Mouse (Mus musculus) gastrocnemius, postnatal 4 days (tissue): ENCODE measurements at regions not wholly inside any gene's neighbourhood (a gene's known extent, or its start where the extent isn't known, plus 50 kb on each side); places are given as distances from the start of the nearest gene placed in this dataset.
"Not testable (repeated sequence)": the region's sequence is repeated elsewhere in the genome, so short reads cannot be mapped to it uniquely, and the experiment has no call there.

Experiments used
- DNase-seq, 2 experiments: peaks; one replicate each; pipeline ENCODE4 v3.0.0; 2021 to 2022; ENCODE audit warnings: low spot score in 2 of 2, mixed read lengths in 2 of 2

DNA sequence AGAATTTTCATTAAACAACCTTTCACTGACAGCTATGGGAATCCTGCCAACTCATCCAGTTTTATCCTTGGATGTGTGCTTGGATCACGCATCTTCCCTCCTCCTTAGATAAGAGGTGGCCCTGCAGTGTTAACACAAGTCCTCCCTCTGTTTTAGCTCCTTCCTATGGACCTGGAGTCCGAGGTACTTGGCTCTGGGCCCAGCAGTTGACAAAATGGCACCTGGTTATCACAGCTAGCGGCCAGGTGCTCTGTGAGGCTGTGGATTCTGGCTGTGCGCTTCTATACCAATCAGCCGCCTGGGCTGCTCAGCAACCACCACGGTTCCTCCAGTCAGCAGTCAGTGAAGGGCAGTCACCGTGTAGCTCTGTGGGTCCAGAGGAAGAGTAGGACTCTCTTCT, 157.4 kb downstream of the Prdm2 start:
- DNase-seq: no peak

DNA sequence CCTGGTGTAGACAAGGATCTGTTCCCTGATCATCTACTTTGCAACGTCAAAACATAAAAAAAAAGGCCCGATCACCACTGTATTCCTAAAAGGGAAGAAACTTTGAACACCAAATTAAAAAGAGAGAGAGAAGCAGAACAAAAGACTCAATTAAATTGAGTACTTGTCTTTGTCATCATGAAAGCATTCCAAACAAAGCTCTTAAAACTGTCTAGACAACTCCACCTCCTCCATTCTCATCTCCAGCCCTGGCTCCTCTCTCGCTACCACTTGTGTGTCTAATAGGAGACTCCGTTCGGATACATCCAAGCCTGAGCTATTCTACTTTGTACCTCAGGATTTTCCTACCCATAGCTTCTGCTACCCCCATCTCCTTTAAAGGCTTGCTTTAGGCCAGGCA, 159.8 kb downstream of the Prdm2 start:
- no peak for DNase-seq

DNA sequence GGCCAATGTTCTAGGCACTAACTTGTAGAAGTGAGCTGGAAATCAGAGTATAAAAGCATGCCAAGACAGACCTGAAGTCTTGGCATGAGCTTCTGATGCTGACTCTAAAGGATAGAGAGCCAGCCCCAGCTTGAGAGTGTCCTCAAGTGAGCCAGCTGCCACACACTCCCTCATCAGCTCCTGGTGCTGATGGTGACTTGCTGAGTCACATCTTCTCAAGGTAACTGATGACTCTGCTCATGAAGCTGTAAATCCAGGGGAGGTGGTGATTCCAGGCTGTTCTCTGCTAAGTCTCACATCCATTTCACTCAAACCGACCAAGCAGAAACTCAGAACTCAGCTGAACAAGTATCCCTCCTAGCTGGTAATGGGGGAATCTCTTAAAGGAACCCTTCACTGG, 161.6 kb downstream of the Prdm2 start:
- DNase-seq: no peak

DNA sequence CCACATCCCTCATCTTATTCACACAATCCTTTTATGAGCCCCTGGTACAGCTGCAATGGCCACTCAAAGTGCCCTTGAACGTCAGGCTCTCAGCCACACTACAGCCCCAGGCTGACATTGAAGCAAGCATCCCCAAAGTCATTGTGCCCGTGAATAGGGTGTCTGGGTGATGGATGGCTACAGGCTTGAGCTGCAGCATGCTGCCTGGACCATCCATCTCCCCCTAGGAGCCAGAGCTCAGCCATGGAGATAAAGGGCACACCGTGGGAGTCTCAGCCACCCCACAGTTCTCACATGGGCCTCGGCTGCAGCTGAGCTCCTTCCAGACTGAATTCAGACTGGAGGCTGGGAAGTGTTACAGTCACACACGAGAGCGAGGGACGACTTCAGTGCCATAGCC, 167.6 kb downstream of the Prdm2 start:
- DNase-seq: no peak

DNA sequence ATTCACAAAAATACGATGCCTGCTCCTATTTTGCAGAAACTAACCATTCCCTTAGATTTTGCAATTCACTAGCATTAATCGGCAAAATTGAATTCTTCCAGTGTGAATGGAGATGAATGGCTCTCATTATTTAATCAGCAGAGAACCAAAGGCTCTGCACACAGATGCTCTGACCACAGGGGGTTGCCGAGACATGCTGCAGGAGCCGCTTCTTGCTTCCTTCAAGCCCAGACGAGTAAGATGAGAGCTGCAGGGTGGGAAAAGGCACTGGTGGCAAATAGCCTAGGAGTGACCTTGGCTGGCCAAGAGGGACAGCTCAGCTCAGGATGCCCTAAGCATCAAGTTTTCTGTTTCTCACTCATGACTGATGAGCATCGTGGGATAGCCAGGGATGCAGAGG, 170.0 kb downstream of the Prdm2 start:
- DNase-seq: no peak

DNA sequence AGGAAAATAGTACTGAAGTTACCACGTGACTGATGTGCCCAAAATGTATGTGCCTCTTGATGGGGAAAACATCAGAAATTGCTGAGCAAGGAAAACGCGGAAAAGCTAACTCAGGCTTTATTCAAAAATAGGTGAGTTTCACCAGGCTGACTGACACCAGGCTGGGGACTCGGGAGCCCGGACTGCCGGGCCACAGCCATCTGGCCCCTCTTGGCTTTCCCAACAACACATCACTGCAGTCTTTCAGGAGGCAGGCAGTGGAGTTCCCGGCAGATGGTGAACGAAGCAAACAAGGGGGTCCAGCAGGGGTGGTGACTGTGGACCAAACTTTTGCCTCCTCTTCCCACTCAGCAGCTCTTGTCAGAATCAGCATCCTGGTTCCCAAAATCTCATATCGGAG, 174.2 kb downstream of the Prdm2 start:
- no peak for DNase-seq

DNA sequence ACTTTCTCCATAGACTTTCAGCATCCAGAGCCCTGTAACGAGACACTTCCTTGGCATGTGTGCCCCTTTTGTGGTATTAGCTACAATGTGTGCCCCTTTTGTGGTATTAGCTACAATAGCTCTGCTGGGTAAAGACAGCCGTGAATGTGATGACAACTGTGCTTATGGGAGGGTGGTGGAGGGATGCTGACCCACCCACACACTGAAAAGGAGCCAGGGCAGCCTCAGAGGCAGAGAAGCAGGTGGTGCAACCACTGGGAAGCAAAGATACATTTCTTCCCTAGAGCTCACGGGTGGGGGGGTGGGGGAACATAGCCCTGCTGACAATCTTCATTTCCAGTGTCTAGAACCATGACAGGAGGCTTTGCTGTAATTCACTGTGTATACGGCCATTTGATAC, 176.1 kb downstream of the Prdm2 start:
- no peak for DNase-seq

DNA sequence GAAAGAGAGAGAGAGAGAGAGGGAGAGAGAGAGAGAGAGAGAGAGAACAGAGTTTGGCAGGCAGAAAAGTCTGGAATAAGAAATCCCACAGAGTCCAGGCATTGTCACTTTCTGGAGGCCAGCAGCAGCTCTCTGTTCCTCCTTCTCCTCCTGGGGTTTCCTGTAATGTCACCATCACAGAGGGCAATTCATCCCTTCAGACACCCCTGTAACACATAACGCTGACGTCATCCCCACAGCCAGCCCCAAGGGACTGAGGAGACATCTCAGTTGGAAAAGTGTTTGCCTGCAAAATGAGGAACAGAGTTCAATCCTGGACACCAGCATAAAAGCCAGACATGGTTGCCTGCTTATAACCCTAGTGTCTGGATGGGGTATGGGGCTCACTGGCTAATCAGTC, 177.7 kb downstream of the Prdm2 start:
- not testable (repeated sequence) for DNase-seq

DNA sequence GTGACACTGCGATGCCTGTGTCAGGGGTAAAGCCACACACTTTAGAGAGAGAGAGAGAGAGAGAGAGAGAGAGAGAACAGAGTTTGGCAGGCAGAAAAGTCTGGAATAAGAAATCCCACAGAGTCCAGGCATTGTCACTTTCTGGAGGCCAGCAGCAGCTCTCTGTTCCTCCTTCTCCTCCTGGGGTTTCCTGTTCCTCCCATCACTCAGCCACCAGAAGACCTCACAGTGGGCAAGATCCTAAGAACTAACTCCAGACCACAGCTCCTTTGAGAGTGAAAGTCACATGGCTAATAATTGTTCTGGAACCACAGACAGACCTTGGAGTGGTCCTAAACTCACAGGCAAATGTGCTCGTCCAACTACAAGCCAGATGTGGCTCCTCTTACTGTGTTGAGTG, 178.5 kb downstream of the Prdm2 start:
- not testable (repeated sequence) for DNase-seq

DNA sequence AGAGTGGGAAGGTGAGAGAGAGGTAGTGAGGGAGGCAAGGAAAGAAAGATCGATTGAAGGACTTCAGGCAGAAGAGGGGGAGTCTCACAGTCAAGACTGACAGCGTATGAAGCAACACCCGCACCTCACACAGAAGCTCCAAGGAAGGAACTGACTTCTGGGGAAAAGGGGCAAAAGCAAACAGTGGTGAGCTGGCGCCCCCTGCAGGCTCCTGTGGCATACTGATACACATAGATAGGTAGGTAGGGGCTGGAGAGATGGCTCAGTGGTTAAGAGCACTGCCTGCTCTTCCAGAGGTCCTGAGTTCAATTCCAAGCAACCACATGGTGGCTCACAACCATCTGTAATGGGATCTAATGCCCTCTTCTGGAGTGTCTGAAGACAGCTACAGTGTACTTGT, 183.0 kb downstream of the Prdm2 start:
- not testable (repeated sequence) for DNase-seq

DNA sequence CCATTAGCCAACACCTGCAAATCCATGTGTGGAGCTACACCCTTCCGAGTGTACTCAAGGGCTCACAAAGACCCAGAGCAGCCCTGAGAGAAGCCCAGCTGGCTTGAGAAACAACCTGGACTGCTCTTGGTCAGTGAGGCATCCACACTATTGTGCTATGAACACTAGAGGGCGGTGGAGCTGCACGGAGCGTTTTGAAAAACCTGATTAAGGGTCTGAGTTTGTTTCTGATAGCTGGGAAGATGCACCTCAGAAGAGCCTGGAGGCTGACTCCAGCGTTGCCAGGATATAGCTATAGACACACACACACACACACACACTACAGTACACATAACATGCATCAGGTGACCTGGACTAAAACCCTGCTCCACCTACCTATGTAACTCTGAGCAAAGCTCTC, 185.5 kb downstream of the Prdm2 start:
- DNase-seq: peak in 1 of 2 experiments; percentile 57

DNA sequence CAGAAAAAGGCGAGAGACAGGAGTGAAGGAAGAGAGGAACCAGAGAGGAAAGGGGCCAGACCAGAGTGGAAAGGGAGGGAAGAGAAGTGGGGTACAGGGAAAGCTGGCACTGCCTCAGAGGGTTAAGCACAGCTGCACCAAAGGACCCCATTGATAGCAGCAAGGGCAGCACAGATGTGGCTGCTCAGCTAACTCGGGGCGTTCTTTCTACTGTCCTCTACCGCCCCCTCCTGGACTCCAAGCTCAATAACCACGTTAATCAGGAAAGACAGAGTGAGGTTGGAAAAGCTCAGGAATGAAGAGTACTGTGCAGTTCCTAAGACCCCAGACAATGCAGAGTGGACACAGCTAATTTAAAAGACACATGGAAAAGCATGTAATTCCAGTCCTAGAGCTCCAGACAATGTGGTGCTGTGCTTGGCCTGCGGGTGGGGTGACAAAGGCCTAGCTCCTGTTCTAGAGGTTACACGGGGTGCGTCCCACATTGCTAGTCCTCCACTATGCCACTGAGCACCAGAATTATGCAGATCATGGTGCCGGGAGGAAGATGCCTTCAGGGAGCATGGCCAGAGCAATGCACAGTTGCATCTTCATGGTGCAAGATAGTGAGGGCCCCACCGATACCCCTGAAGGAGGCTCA, 191.4 kb downstream of the Prdm2 start:
- peak; percentile 53 to 64 for DNase-seq

DNA sequence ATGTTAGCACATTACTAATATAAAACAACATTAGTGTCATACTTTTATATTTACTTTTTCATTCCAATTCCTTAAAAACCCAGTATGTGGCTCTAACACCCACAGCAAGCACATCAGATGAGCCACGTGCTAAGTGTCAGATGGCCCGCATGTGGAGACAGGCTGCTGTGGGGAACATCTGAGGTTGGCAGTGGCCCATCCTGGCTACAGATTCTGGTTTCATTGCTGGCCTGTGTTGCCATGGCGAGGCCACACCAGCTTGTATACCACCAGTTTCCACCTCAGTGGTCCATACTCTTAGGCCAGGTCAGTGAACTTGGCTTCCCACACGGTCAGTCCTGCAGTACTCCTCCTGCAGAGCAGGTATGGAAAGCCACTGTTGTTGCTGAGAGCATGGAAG, 192.1 kb downstream of the Prdm2 start:
- no peak for DNase-seq

DNA sequence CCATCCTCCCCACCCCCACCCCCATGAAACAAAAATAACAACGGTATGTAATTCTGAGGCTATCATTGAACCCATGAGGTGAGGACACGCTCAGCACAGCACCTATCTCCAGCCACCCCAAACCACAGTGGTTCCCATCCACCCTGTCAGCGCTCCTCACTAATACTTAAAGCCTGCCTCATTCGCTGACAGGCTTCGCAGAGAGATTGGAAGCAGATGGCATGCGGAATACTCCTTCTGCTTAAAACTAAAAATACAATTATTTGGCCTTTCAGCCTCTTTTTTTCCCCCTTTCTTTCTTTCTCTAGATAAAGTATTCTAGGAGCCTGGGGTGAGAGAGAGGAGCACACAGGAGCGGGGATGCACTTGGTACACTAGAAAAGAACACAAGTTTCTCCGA, 199.9 kb downstream of the Prdm2 start:
- DNase-seq: no peak

DNA sequence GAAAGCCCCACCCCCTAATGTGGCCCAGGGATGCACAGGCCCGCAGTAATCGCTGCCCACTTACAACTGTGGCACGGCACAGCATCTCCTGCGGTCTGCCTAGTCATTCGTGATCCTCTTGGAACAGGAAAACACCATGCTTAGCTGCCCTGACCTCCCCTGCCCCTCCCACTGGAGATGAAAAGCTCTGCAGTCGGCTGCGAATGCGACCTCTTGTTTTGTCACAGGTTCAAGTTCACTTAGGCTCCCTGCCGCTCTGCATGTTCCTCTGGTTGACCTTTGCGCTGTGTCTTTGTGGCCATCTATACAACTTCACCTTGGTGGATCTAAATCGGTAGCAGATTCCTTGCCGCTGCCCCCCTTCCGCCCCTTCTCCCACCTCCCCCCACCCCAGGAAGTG, 210.8 kb downstream of the Prdm2 start:
- no peak for DNase-seq

DNA sequence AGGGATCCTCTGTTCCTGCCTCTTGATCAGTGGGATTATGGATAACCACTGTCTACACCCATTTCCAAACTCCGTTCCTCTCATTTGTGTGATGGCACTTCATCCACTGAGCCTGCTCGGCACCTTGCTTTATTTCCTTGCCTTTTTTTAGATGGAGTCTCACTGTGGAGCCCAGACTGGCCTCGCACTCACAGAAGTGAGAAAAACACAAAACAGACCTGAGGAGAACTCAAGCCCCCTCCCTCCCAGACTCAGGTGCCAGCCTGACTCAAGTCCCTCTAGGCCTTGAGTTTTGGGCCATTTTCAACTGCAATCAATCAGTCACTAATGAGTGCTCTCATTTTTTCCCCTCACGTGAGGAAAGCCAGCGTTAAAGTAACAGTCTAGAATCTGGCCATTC, 211.3 kb downstream of the Prdm2 start:
- no peak for DNase-seq

DNA sequence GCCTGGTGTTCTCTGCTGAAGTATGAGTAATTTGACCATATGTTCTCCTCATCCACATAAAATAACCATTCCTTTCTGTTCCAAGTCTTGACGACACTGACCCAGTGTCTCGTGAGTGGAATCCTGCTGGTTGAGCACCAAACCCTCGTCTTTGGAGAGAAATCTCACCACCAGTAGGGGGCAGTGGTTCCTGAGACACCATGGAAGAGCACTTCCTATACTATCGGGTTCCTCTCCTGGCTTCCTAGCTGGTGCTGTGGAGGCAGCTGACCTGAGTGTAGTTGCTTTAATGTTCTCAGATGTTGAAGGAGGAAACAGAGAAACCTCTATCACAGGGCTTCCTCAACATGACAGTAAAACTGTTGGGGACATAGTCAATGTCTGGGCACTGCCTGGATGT, 216.4 kb downstream of the Prdm2 start:
- no peak for DNase-seq

DNA sequence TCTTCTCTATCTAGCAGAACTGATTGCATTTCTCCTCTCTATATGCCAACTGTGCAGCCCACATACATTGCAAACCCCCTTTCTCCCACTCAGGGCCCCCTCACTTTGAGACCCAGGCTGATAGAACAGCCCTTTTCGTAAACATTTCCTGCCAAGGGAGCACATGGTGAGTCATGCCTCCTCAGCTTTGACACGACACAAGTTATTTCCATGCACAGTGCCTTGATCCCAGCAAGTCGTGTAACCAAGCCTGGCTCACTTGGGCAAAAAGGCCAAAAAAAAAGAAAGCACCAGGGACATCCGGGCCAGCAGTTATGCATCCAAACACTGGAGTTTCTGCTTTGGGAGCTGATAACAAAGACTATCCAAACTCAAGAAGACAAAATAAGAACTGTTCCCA, 221.4 kb downstream of the Prdm2 start:
- DNase-seq: no peak

DNA sequence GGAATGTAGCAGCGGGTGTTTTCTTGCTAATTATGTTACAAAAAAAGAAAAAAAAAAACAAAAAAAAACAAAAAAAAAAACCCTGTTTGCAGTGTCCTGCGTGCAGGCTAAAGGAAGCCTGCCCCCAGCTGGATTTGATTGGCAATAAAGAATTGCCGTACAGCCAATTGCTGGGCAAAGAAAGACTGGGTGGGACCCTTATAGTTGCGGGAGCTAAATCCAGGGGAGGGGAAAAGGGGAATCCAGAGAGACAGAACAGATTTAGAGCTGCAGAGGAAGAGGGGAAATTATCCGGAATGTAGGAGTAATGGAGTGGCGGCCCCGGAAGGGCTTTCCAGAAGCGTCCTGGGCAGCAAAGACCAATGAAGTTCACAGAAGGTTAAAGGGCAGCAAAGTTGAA, 223.6 kb downstream of the Prdm2 start:
- no peak for DNase-seq

DNA sequence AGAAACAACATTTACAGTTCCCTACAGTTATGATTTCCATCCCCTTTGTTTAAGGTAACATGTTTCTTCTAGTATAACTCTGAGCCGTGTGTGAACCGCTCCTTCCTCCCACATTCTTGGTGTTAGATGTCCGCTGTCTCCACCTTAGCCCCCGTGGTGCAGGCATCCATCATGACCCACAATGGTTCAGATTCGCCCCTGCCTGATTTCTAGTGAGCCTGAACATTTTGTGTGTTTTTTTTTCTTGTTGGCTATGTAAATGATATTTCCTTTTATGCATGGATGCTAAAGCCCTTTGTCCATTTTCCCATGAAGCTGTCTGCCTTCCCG, 229.5 kb downstream of the Prdm2 start:
- no peak for DNase-seq

DNA sequence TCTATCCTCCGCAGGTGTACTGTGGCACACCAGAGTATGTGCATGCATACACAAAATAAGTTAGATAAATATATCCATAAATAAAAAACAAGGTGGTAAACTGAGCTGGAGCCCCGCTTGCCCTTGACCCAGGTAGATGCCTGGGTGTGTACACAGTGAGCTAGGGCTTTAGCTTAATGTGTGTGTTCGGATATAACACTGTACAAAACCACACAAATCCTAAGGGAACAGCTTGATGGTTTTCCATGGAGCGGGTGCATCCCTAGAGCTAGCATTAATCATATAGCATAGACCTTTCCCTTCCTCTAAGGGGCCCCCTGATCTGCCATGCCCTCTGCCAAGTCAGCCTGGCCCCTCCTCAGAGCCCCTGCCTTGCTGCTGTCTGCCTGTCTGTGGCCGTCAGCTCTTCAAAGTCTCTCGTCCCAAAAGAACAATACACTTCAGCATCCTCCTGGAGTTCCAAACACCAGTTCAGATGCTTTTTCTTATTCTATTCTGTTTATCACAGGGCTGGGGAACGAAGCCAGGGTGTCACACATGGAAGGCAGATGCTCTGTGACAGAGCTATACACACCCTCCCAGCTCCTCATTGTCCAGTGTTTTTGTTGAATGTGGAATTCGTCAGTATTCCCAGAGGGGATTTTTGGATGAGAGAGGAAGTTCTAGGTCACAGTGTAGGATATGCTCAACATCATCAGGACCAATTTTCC, 230.1 kb downstream of the Prdm2 start:
- DNase-seq: no peak

DNA sequence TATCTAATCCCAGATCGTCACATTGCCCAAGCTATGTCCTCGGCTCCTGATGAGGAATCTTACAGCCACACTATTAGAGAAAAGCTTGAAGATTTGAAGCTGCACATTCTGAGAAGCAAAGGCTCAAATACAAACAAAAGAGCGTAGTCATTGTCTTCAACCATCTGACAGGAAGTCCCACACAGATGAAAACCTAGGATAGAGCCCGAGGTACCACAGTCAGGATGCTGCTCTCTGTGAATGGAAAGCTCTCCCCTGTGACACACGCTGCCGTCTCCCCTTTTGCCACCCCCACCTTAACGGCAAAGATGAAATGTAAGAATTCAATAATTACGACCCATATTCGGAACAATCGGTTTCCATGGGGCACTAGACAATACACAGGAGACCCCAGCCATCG, 237.2 kb downstream of the Prdm2 start:
- DNase-seq: no peak

DNA sequence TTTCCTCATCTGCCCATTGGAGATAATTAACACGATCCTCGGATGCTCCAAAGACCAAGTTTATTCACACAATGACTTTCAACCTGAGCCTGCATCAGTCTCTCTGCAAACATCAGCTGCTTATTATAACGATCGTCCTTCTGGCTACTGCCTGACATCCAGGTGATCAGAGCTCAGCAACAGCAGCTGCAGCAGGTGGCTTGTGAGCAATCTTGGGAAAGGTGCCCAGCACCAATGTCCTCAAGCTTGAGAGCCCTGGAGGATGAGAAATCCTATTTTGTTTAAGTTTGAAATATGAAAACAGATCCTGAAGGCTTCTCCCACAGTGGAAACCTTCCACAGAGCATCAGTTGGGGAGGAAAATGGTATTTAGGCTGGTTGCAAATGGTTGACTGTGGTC, 242.8 kb downstream of the Prdm2 start:
- DNase-seq: peak in 1 of 2 experiments; percentile 23
